Mouse (Mus musculus): ENCODE data around the gene Trmo.

DNA sequence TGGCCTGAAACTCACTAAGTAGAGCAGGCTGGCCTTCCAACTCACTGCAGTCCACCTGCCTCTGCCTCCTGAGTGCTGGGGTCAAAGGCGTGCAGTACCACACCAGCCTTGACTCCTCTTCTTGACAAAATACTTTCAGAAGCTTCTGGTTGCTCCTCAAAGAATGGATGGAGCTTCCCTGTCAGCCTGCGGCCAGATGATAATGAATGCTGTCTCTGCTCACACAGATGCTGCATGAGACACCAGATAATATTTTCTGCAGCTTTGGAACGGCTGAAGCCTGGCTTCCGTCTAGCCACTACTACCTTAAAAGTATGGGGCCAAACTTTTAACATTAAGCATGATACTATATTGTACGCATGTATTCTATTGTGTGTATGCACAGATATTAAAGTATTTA is 21.4 kb upstream of the Trmo start:
- no peak for TF ChIP-seq CTCF (IDR thresholded peaks at IDR 0.05; ENCODE audit: insufficient read depth, low read length)
- no peak for TF ChIP-seq POLR2A (IDR thresholded peaks at IDR 0.05; ENCODE audit: borderline replicate concordance, extremely low read depth, low read depth, low read length)

Measured in lung, adult 2 months (tissue).